Mouse (Mus musculus) ovary, postnatal 36 days (tissue): ENCODE results near the gene Zfp260.
"Not testable (repeated sequence)": the region's sequence is repeated elsewhere in the genome, so short reads cannot be mapped to it uniquely, and the experiment has no call there.

Source experiments
- DNase-seq: peaks from one replicate; pipeline ENCODE4 v3.0.0; 2022; ENCODE audit warnings: low spot score, mixed read lengths

Zfp260 gene

GRCm38 (mm10) chr7:30094646-30095429, at the start of gene Zfp260:
Gene Zfp260, plus strand, starts transcription at chr7:30094777.
- peak; percentile 87 for DNase-seq

GRCm38 (mm10) chr7:30048126-30048525, 46.5 kb upstream of the Zfp260 start:
- no peak for DNase-seq

GRCm38 (mm10) chr7:30050882-30051548, 43.6 kb upstream of the Zfp260 start, which contains the start of gene Zfp14:
Gene Zfp14, minus strand, starts transcription at chr7:30051380.
- peak; percentile 86 for DNase-seq

- DNase-seq, result no peak
Observed at GRCm38 (mm10) chr7:30053591-30053990, 41.0 kb upstream of the Zfp260 start.

- no peak for DNase-seq
Observed at GRCm38 (mm10) chr7:30060341-30060740, 34.2 kb upstream of the Zfp260 start.

- no peak for DNase-seq
Observed at GRCm38 (mm10) chr7:30062478-30062877, 32.1 kb upstream of the Zfp260 start.

GRCm38 (mm10) chr7:30064622-30065021, 30.0 kb upstream of the Zfp260 start:
- DNase-seq, result no peak

GRCm38 (mm10) chr7:30072146-30073028, 22.2 kb upstream of the Zfp260 start, which contains the start of gene Zfp82:
Gene Zfp82, minus strand, starts transcription at chr7:30072900.
- peak; percentile 84 for DNase-seq

GRCm38 (mm10) chr7:30086524-30086923, 8.1 kb upstream of the Zfp260 start:
- DNase-seq, result no peak

GRCm38 (mm10) chr7:30089405-30089804, 5.2 kb upstream of the Zfp260 start:
- DNase-seq, result no peak

GRCm38 (mm10) chr7:30090092-30090969, 4.2 kb upstream of the Zfp260 start, which contains the start of the genes Gm26920 and Zfp566:
Gene Gm26920, minus strand, starts transcription at chr7:30090410.
Gene Zfp566, minus strand, starts transcription at chr7:30090527.
- peak; percentile 95 for DNase-seq

GRCm38 (mm10) chr7:30090970-30091585, 3.5 kb upstream of the Zfp260 start:
- DNase-seq, result no peak

- no peak for DNase-seq
Observed at GRCm38 (mm10) chr7:30092666-30093065, 1.9 kb upstream of the Zfp260 start.

GRCm38 (mm10) chr7:30093918-30094415, 610 bp upstream of the Zfp260 start:
- DNase-seq, result no peak

- DNase-seq, result no peak
Observed at GRCm38 (mm10) chr7:30095551-30096125, 1.1 kb downstream of the Zfp260 start.

- DNase-seq, result no peak
Observed at GRCm38 (mm10) chr7:30099297-30099696, 4.7 kb downstream of the Zfp260 start.

- no peak for DNase-seq
Observed at GRCm38 (mm10) chr7:30116076-30116475, 21.5 kb downstream of the Zfp260 start.

GRCm38 (mm10) chr7:30117935-30118334, 23.4 kb downstream of the Zfp260 start:
- DNase-seq, result not testable (repeated sequence)

- DNase-seq, result peak; percentile 91
Observed at GRCm38 (mm10) chr7:30121308-30122187, 27.0 kb downstream of the Zfp260 start, which contains the start of gene Zfp382. Gene Zfp382, plus strand, starts transcription at chr7:30121942.
